Mouse (Mus musculus) CH12F3 (cell line): Measurements from ENCODE around the gene Gpr19.

ENCODE experiments used
- in situ Hi-C: fragments of 300-500 bp; cut with MboI; formaldehyde crosslinking; loops from 2 replicates; pipeline ENCODE4 v1.14.3; 2020; ENCODE audit warnings: low sequenced_read_pairs

Gene Gpr19

DNA sequence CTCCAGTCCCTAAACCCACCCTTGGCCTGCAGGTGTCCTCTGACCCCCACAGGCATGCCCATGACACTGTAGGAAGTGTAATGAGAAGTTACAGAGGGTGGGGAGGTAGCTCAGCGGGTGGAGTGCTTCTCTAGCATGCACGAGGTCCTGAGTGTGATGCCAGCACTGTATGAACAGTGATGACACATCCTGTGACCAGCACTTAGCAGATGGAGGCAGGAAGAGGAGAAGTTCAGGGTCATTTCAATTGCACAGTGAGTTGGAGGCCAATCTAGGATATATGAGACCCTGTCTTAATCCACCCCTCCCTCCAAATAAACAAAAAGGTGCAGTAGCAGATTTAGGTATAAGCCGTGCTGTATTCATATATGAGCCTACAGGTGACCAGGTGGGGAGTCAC is 48.4 kb downstream of the Gpr19 start:
- in situ Hi-C loops, result loop anchor here (25.0 kb wide), 1 partner anchor 413 kb away; no protein-coding TSS in a partner anchor

DNA sequence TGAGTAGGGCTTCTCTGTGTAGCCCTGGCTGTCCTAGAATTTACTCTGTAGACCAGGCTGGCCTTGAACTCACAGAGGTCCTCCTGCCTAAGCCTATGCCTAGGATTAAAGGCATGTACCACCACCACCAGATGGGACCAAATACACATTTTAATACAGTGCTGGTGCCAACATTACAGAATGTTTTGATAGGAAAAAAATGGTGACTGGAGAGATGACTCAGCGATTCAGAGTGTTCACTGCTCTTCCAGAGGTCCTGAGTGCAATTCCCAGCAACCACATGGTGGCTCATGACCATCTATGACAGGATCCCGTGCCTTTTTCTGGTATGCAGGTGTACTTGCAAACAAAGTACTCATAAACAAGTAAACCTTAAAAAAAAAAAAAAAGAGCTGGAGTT is 48.9 kb downstream of the Gpr19 start:
- in situ Hi-C loops, result loop anchor here (25.0 kb wide), 1 partner anchor 412 kb away; no protein-coding TSS in a partner anchor

DNA sequence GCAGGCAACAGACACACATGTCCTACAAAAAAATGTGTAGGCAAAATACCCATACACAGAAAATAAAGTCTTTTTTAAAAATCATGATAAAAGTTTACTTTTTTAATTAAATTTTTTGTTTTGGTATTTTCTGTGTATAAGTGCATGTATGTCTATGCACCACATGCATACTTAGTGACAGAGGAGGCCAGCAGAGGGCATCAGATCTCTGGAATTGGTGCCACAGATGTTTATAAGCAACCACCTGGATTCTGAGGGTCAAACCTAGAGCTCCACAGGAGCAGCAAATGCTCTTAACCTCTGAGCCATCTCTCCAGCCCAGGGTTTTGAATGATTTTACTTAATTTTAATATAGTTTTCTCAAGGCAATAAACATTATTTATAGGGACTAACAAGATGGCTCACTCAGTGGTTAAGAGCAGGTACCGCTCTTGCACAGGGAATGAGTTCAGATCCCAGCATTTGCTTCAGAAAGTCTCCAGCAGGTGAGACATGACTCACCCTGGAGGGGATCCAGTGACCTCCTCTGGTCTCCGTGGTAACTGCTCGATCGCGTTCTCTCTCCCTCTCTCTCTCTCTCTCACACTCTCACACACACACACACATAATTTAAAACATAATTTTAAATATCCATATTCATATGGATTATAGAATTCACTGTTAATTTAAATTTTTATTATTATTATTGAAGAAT is 50.0 kb downstream of the Gpr19 start:
- in situ Hi-C loops, result loop anchor here (25.0 kb wide), 1 partner anchor 411 kb away; no protein-coding TSS in a partner anchor

DNA sequence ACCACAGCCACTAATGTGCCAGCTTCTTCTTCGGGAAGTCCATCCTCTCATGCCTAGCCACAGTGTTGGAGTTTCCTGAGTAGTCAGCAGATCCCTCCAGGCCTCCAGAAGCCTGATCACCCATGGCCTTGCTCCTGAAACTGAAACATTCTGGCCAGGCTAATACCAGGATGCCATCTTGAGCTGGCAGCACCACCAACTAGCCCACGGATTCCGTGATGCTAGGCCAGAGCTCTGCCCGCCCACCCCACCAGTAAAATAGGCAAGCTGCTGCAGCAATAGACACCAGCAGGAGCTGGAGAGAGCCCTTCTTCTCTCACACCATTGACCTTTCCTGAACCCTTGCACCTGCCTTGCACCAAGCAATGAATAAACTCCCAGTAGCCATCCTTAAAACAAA is 50.8 kb downstream of the Gpr19 start:
- in situ Hi-C loops, result loop anchor here (25.0 kb wide), 1 partner anchor 410 kb away; no protein-coding TSS in a partner anchor

DNA sequence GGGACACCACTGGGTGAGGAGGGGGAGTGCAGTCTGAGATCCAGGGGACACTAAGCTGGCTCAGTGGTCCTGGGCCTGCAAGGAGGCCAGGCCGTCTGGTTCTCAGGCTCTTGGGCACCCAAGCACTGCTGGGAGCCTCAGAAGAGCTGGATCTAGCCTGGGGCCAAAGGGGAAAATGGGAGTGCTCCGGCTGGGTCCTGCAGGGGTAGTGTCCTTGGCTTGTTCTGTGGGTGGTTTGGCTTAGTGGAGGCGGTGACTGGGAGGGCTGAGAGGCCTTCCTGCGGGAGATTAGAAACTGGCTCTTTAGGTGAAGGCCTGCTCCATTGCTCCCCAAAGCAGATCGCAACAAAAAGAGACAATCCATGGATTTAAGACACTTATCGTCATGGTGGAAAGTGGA is 52.1 kb downstream of the Gpr19 start:
- in situ Hi-C loops, result loop anchor here (25.0 kb wide), 1 partner anchor 409 kb away; no protein-coding TSS in a partner anchor

DNA sequence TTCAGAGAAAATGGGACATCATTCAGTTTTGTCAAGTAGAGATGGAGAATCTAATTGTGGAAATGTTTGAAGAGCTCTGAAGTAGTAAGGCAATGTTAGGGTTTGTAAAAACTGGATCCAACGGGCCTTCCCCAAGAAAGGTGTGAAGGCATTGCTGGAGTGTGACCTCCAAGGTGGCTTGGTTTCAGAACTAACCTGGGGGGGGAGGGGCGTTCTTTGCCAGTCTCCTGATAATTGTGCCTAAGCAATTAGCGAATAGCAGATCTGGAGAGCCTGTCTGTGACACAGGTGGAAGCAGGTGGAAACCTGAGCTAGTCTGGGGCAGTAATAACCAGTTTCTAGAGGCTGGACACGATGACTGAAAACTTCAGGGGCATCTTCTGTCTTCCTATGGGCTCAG is 52.7 kb downstream of the Gpr19 start:
- in situ Hi-C loops, result loop anchor here (25.0 kb wide), 1 partner anchor 408 kb away; no protein-coding TSS in a partner anchor

DNA sequence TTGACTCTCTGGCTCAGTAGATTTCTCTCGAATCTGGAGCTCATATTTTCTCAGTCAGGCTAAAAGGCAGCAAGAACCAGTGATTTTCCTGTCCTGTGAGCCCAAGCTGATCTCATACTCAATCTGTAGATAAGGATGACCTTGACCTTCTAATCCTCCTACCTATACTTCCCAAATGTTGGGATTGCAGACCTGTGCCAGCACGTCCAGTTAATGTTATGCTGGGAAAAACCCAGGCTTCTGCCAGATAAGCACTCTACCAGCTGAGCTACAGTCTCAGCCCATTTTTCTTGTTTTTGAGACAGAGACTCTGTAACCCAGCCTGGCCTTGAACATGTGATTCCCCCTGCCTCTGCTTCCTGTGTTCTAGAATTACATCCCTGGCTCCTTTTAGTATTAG is 58.0 kb downstream of the Gpr19 start:
- in situ Hi-C loops, result loop anchor here (25.0 kb wide), 1 partner anchor 403 kb away; no protein-coding TSS in a partner anchor

DNA sequence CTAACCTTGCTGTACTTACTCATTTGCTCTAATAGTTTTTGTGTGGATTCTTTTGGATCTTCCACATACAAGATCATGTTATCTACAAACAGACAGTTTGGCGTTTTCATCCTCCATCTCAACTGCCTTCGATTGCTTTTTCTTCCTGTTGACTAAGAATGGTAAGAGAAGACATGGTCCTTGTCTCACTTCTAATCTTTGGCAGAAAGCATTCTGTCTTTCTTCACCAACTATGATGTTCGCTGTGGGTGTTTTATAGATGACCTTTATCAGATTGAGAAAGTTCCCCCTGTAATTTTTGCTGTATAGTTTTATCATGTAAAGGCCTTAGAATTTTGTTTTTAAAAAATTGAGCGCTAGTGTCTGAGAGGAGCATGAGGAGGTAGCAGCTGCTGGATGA is 60.3 kb downstream of the Gpr19 start:
- in situ Hi-C loops, result loop anchor here (25.0 kb wide), 1 partner anchor 401 kb away; no protein-coding TSS in a partner anchor

DNA sequence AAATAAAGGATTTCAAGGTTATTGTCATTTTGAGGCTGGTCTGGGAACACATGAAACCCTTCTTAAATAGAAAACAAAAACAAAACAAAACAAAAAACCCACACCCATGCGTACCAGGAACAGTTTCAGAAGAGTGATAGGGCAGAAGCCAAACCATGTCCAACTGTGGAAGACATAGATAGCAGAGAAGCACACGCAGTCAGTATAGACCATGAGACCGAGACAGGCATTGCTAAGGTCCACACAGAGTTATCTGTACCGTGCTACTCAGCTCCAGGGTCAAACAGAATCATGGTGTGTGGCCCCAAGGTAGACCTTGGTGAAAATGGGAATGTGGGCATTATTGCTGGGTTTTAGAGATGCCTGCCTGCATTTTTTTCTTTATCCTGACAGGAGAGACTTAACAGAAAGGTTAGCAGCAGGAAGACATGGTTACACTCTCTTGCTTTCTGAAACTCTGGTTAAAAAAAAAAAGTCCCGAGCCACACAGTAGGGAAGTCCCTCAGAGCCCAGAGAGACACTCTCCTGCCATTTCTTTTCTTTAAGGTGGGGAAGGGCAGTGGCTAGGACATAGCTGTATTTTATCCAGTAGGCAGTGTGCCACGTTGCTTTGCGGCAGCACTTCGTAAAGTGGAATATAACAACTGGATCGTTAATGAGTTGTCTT is 63.7 kb downstream of the Gpr19 start:
- in situ Hi-C loops, result loop anchor here (25.0 kb wide), 1 partner anchor 397 kb away; no protein-coding TSS in a partner anchor

DNA sequence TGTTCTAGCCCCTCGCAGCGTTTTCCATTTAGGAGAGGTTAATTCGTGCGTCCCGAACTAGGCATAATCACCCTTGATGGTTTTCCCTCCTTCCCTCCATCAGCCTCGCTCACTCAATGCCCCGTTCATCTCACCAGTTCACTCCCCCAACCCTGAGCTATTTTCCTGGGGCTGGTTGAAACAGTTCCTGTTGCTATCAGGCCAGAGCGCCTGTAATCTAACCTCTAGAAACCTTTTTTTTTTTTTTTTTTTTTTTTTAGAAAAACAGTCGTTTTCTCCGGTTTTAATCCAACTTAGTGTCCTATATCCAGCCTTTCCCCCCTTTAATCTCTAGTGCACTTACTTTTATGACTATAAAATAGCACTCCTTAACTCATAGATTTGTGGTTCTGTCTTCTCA is 67.6 kb downstream of the Gpr19 start:
- in situ Hi-C loops, result loop anchor here (25.0 kb wide), 1 partner anchor 393 kb away; no protein-coding TSS in a partner anchor

DNA sequence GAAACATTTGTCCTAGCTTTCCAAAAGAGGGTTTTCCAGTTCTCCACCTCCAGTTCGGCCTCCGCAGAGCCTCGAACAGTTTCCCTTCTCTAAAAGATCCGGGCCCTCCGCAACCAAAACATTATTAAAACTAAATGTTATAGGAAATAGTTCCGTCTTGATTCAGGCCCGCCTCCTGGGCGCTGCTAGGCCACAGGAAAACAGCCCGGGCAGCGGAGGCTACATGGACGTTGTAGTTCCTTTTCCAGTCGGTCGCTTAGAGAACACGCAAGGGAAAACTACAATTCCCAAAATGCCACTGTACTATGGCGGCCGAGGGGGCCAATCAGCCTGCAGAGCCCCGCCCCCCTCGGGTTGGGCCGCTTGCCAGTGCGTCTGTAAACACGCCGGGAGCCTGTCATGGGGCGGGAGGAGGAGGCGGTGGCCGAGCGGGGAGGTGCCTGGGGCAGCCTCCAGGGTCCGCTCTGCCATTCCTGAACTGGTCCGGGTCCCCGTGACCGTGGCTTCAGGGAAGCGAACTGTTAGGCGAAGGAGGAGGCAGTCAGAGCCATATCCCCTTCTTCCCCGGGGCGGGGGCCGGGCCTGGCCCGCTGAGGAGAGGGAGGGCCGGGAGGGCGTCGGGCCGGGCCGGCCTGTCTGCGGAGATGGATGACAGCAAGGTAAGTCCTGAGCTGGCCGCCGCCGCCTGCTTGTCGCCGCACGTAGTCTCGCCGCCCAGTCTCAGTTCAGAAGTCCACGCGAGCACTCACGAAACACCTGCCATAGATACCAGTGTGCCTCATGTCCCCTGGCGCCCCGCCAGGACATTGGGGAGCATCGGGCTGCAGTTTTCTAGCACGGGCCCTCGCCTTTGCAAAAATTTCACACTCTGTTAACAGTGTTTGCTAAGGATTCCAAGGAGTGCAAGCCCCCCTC is 68.3 kb downstream of the Gpr19 start, which contains the start of gene Crebl2:
Gene Crebl2, plus strand, starts transcription at position 369 of the 915 bp plus-strand sequence.
- in situ Hi-C loops, result loop anchor here (25.0 kb wide), 1 partner anchor 393 kb away; no protein-coding TSS in a partner anchor

DNA sequence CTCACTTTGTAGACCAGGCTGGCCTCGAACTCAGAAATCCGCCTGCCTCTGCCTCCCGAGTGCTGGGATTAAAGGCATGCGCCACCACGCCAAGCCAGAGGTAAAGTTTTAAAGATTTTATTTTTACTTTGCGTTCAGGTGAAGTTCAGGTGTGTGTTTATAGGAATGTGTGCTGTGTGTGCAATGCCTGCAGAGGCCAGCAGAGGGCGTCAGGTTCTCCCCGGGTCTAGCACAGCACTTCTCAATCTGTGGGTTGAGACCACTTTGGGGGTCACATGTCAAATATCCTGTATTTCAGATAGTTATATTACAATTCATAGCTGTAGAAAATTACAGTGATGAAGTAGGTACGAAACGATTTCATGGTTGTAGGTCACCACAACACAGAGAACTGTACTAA is 75.5 kb downstream of the Gpr19 start:
- in situ Hi-C loops, result no loop called here

DNA sequence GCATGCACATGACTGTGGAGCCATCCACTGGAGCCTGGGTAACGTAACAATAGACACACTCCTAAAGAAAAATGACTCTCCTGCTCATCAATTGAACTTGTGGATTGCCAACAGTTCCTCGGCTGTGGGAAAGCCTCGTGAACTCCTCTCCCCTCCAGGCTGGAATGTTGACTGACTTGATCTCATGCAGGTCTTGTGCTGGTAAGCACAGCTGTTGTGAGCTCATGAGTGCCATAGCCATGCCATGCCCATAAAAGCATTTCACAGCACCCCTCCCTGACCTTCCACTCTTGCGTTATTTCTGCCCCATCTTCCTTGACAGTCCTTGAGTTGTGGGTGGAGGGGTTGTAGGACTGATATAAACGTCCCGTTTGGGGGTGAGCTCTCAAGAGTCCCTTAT is 78.0 kb downstream of the Gpr19 start:
- in situ Hi-C loops, result no loop called here

DNA sequence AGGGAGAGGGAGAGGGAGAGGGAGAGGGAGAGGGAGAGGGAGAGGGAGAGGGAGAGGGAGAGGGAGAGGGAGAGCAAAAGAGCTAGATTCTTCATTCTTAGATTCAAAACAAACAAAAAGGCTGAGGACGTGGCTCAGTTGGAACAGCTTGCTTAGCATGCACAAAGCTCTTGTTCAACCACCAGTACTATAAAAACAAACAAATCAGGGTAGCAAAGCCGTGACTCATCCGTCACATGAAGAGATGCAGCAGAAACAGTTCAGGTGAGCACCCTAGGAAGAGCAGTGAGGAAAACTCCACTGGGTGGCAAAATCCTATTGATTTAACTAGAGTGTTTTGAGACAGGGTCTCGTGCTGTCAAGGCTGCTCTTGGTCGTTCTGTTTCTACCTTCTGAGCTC is 78.6 kb downstream of the Gpr19 start:
- in situ Hi-C loops, result no loop called here
